Mouse (Mus musculus): Measurements from ENCODE around the gene Srp14. TPM values are rescaled to one million over a fixed set of nuclear protein-coding genes. Genes with fewer than 3 reads are reported as not detected.

The Srp14 gene
- polyA plus RNA-seq, 1 experiment = 204 TPM

DNA sequence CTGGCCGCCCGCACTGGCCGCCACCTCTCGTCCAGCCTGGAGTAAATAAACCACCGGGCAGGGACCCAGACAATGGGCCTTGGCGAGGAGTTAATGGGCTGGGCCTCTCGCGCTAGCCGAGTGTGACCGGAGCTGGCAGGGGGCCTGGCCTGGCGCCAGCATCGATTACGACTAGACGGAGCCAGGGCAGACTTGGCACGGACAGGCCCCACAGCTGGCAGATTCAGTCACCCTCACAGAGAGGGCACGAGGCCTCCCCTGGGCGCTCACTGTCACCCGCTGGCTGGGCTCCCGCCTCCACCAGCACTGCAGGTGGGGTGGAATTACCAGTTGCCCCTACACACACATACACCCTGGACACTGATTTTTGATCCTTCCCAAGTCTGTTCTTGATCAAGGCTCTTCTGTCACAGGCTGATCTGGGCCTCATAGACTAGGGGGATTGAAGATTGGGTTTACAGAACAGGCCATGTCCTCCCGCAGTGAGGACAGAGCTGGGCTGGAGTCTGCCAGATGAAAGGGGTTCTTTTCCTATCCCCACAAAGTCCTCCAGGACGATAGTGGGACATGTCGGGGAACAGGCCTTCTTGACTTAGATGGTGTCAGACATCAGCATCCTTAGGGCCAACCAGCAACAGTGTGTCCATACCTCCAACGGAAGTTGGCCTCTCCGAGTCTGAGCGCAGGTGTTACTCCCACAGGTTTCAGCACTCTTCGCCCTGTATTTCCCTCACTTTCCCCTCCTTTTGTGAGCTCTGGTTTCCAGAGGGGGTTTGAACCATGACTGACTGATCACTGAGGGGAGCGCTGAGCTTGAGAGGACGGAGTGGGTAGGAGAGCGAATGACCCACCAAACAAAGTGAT, 31.2 kb upstream of the Srp14 start:
- TF ChIP-seq CTCF (IDR thresholded peaks at IDR 0.05; ENCODE audit: extremely low read depth, insufficient read depth, low read length) = no peak
- TF ChIP-seq POLR2A (IDR thresholded peaks at IDR 0.05; ENCODE audit: extremely low read depth, insufficient read depth, low read length) = no peak
- H3K27ac ChIP-seq (ENCODE audit: insufficient read depth, low read length) = no peak overlapping the region
- no peak overlapping the region for H3K4me3 ChIP-seq (ENCODE audit: insufficient read depth, low read length)
- no peaks in the 10 kb centered on the region for H3K4me1 ChIP-seq (ENCODE audit: control insufficient read depth, insufficient read depth, low read length)

DNA sequence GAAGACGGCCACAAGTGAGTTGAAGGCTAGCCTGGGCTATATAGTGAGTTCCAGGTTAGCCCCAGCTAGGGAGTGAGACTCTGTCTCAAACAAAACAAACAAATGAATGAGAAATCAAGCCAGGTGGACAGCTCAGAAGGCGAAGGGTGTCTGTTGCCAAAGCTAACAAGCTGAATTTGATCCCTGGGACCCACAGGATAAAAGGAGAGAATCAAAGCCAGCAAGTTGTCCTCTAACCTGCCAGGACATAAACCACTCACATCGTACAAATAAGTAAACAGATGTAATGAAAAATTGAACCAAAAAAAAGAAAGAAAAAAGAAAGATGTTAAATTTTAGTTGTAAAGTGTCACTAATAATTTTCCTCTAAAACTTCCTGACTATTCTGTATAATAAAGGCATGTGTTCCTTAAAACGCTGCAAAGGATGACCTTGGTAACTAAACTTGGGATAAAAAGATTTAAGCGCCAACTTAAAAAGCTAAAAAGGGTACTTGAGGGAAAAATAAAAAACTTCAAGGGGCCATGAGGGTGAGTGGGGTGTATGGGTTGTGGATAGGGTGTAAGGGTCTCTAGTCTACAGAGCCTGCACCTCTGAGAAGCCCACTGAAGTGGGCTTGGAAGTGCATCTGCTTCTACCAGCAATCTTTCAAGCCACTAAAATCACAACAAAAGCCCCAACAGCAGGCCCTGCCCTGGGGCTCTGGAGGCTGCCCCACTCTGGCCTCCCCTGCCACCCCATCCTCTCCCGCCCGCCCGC, 30.4 kb upstream of the Srp14 start:
- TF ChIP-seq CTCF (IDR thresholded peaks at IDR 0.05; ENCODE audit: extremely low read depth, insufficient read depth, low read length) (no peak), POLR2A (IDR thresholded peaks at IDR 0.05; ENCODE audit: extremely low read depth, insufficient read depth, low read length) (no peak)
- Histone ChIP-seq H3K27ac (ENCODE audit: insufficient read depth, low read length) (no peak overlapping the region), H3K4me1 (ENCODE audit: control insufficient read depth, insufficient read depth, low read length) (no peaks in the 10 kb centered on the region), H3K4me3 (ENCODE audit: insufficient read depth, low read length) (no peak overlapping the region)

DNA sequence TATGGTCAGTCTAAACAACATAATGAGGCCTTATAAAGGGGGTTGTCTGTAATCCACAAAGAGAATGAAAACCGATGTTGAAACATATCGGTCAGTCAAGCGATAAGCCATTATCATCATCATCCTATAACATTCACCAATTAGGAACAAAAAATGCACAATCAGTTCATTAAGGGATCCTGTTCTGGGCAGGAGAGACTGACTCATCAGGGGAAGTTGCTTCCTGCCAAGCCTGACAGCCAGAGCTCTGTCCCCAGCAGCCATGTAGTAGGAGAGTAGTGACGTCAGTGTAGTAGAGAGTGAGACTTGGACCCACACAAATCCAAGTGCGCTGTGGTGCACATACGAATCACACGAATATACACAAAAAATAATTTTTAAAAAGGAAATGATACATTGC, 27.6 kb upstream of the Srp14 start:
- no peak for TF ChIP-seq POLR2A (IDR thresholded peaks at IDR 0.05; ENCODE audit: extremely low read depth, insufficient read depth, low read length)
- TF ChIP-seq CTCF (IDR thresholded peaks at IDR 0.05; ENCODE audit: extremely low read depth, insufficient read depth, low read length) = no peak
- no peaks in the 10 kb centered on the region for H3K4me1 ChIP-seq (ENCODE audit: control insufficient read depth, insufficient read depth, low read length)
- no peak overlapping the region for H3K27ac ChIP-seq (ENCODE audit: insufficient read depth, low read length)
- H3K4me3 ChIP-seq (ENCODE audit: insufficient read depth, low read length) = no peak overlapping the region

DNA sequence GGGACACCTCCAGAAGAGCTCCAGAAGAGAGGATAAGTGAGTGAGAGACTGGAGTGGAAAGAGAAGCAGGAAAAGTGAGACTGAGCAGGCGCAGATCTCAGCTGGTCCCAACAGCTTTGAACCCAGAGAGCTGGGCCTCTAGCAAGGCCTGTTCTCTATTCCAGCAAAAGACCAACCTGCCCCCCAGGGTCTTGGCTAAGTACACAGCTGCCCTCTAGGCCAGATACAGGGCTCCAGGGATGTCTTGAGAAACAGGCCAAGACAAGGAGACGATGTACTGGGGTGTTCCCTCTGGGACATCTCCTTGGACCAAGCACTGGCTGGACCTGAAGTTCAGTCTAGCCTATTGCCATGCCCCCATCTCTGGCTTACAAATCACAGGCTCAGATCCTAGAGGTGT, 20.7 kb upstream of the Srp14 start:
- Histone ChIP-seq H3K4me3 (ENCODE audit: insufficient read depth, low read length) (no peak overlapping the region), H3K4me1 (ENCODE audit: control insufficient read depth, insufficient read depth, low read length) (no peaks in the 10 kb centered on the region), H3K27ac (ENCODE audit: insufficient read depth, low read length) (no peak overlapping the region)
- TF ChIP-seq POLR2A (IDR thresholded peaks at IDR 0.05; ENCODE audit: extremely low read depth, insufficient read depth, low read length) (no peak), CTCF (IDR thresholded peaks at IDR 0.05; ENCODE audit: extremely low read depth, insufficient read depth, low read length) (no peak)

DNA sequence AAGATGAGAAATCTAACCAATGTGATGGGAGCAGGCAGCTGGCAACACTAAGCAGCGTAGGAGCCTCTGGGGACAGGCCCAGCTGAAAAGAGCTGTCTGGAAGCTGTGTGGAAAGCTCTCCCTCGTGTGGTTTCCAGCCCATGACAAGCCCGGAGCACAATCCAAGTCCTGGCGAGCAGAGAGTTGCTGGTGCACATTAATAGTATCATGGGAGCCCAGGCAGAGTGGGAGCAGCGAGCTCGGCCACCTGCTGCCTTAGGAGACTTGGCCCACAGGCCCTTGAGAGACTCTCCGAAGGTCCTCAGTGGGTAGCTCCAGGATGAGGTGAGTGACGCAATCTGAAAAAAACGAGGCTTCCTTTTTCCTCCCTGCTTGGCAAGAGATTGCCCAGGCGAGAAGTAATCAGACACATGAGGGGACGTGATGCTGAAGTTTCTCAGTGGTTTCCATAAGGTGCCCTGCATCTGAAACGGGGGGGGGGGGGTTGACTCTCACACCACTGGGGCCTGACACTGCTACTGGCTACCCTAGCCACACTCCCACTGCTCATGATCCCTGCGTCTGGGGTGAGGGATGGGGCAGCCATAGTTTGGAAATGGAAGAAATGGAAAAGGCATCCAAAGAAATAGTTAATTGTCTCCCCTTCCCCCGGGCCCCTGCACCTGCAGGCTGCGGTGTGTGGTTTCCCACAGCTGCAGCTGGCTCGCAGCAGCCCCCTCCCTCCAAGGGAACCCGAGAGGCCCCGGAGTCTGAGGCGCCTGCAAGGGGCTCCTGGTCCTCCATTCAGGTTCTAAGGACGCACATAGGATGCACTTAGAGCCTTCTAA, 19.8 kb upstream of the Srp14 start:
- no peak overlapping the region for H3K4me3 ChIP-seq (ENCODE audit: insufficient read depth, low read length)
- no peak overlapping the region for H3K27ac ChIP-seq (ENCODE audit: insufficient read depth, low read length)
- TF ChIP-seq CTCF (IDR thresholded peaks at IDR 0.05; ENCODE audit: extremely low read depth, insufficient read depth, low read length) = no peak
- H3K4me1 ChIP-seq (ENCODE audit: control insufficient read depth, insufficient read depth, low read length) = no peaks in the 10 kb centered on the region

DNA sequence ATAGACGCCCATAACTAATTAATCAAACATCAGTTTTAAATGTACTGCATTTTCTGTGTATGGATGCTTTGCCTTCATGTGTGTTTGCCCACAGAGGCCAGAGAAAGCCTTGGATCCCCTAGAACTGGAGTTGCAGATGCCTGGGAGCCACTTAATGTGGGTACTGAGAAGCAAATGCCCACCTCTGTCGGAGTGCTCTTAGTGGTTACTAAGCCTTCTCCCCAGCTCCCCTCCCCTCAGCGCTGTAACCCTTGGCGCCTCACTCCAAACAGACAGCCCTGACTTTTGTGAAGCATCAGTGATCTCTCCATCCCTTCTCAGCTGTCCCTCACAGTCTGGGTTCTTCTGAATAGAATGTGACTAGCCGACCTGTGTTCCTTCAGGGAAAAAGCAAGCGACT, 19.0 kb upstream of the Srp14 start:
- TF ChIP-seq POLR2A (IDR thresholded peaks at IDR 0.05; ENCODE audit: extremely low read depth, insufficient read depth, low read length) = no peak
- TF ChIP-seq CTCF (IDR thresholded peaks at IDR 0.05; ENCODE audit: extremely low read depth, insufficient read depth, low read length) = no peak
- no peak overlapping the region for H3K27ac ChIP-seq (ENCODE audit: insufficient read depth, low read length)

DNA sequence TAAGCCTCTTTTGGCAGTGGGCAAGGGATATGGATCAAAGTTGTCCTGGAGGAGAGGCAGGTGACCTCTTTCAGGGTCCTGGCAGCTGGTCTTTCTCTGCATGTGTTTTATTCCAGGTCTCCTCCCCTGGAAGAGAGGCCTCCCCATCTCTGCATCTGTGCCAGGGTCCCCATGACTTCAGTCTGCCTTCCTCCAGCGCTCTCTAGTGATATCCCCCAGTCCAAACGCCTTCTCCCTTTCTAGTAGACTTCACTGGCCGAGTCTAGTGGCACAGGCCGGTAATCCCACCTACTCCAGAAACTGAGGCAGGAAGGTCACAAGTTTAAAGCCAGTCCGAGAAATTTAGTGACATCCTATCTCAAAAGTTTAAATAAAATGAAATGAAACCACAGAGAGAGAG, 18.4 kb upstream of the Srp14 start:
- Histone ChIP-seq H3K4me3 (ENCODE audit: insufficient read depth, low read length) (no peak overlapping the region), H3K4me1 (ENCODE audit: control insufficient read depth, insufficient read depth, low read length) (no peaks in the 10 kb centered on the region), H3K27ac (ENCODE audit: insufficient read depth, low read length) (no peak overlapping the region)
- TF ChIP-seq CTCF (IDR thresholded peaks at IDR 0.05; ENCODE audit: extremely low read depth, insufficient read depth, low read length) = no peak
- no peak for TF ChIP-seq POLR2A (IDR thresholded peaks at IDR 0.05; ENCODE audit: extremely low read depth, insufficient read depth, low read length)

More for the DNA sequence above, 19.0 kb upstream of the Srp14 start:
- no peaks in the 10 kb centered on the region for H3K4me1 ChIP-seq (ENCODE audit: control insufficient read depth, insufficient read depth, low read length)
- no peak overlapping the region for H3K4me3 ChIP-seq (ENCODE audit: insufficient read depth, low read length)

DNA sequence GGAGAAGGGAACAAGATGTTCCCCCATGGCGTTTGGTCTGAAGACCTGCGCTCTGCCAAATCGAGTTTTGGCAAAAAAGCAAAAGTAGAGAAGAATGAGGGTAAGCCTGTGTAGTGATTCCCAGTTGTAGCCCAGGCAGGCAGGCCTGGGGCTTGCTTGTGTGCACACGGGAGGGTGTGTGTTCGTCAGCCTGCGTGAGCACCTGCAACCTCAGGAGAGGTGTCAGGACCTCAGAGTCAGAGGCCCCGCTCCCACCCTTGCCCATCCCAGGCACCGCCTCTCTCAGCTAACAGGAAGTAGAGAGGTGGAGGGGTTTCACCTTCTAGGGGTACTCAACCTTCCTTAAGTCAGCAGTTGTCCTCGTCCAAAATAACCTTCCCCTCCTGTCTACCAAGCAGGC, 15.5 kb upstream of the Srp14 start:
- no peak overlapping the region for H3K27ac ChIP-seq (ENCODE audit: insufficient read depth, low read length)
- no peak overlapping the region for H3K4me3 ChIP-seq (ENCODE audit: insufficient read depth, low read length)
- TF ChIP-seq POLR2A (IDR thresholded peaks at IDR 0.05; ENCODE audit: extremely low read depth, insufficient read depth, low read length) (no peak), CTCF (IDR thresholded peaks at IDR 0.05; ENCODE audit: extremely low read depth, insufficient read depth, low read length) (no peak)
- no peaks in the 10 kb centered on the region for H3K4me1 ChIP-seq (ENCODE audit: control insufficient read depth, insufficient read depth, low read length)

DNA sequence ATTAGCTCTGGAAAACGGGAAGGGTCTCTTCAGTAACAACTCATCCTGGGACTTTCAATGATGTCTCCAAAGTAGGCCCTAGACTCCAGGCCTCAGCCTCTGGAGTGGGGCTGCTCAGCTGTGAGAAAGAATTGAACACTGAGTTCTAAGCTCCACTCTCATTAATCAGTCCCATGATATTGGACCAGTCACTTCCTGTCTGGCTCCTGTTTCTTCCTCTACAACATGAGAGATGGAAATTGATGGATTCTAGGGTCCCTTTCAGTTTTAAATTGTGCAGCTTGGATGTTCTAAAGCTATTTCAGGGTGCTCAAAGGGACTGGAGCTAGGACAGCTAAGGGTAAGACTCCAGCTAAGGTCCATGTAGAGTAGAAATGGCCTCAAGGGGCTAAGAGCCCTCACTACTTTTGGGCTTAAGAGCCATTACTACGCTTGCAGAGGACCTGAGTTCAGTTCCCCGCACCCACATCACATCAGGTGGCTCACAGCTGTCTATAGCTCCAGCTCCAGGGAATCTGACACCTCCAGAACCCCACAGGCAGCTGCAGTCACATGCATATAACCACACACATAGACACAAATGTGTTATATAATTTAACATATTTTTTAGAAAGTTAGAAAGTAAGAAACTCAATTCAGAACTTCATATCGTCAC, 12.4 kb upstream of the Srp14 start:
- TF ChIP-seq POLR2A (IDR thresholded peaks at IDR 0.05; ENCODE audit: extremely low read depth, insufficient read depth, low read length) (no peak), CTCF (IDR thresholded peaks at IDR 0.05; ENCODE audit: extremely low read depth, insufficient read depth, low read length) (no peak)
- no peak overlapping the region for H3K27ac ChIP-seq (ENCODE audit: insufficient read depth, low read length)
- no peaks in the 10 kb centered on the region for H3K4me1 ChIP-seq (ENCODE audit: control insufficient read depth, insufficient read depth, low read length)
- no peak overlapping the region for H3K4me3 ChIP-seq (ENCODE audit: insufficient read depth, low read length)
